Mouse (Mus musculus): ENCODE data around the gene Pidd1. TPM values are rescaled to one million over a fixed set of nuclear protein-coding genes. Genes with fewer than 3 reads are reported as not detected.

The Pidd1 gene
- polyA plus RNA-seq, 1 experiment from 2014 or later: 1.8 TPM

DNA sequence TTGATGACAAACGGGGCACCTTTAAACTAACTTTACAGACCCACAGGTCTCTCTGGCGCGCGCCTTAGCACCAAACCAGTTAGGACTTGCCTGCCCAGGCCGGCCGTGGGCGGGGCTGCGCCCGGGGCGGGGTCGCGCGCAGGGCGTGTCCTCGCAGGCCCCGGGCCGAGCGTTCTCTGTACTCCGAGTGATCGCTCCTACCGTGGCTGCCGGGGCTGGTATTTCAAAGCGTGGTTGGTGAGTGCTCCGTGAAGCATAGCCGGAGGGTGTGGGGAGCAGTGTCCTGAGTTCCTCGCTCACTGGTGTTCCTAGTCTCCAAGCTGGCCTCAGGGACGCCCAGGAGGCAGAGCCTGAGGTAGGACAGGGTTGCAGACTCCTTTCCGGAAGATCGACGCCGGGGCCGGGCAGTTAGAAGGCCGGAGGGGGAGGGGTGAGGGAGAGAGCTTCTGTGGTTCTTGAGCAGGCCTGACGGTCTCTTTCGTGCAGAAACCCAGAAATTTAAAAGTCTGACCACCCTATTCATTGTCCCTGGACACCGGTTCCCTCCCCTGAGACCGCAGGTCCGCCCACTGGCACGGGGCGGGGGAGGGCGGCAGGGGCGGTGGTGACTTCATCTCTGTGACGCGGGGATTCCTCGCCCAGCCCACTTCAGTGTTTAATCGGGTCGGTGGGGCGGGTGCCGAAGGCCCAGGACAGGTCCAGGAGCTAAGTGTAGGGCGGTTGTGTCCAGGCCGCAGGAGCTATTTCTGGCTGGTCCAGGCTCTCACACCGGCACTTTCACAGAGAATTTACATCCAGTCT is 23.6 kb upstream of the Pidd1 start, which contains the start of gene Cd151:
Cd151 (plus strand) TSS at position 163 of the 801 bp plus-strand sequence.
- Histone ChIP-seq H3K9ac (ENCODE audit: low read length) (peak within 1 kb of the TSS; percentile 86), H3K9me3 (ENCODE audit: control insufficient read depth, low read length) (no peaks in the 10 kb centered on the region), H3K4me2 (replicated peaks; ENCODE audit: low read depth) (peak within 1 kb of the TSS; percentile 82), H3K27ac (replicated peaks) (peak within 1 kb of the TSS; percentile 94), H3K27me3 (ENCODE audit: control insufficient read depth, insufficient read depth, low read length) (0 out of 2 replicates have a peak, but pooled peaks cover 2% of the 10 kb centered on the region), H3K36me3 (ENCODE audit: control insufficient read depth, insufficient read depth, low read length) (peaks cover 19% of the 10 kb centered on the region), H3K4me3 (ENCODE audit: low read depth, low read length) (peak within 1 kb of the TSS; percentile 72), H3K4me1 (replicated peaks; ENCODE audit: control insufficient read depth, insufficient read depth) (peaks cover 18% of the 10 kb centered on the region)
- DNase-seq (ENCODE audit: low spot score) (peak; percentile 94), ATAC-seq (ENCODE audit: low FRiP score, low TSS enrichment) (peak; percentile 82)
- TF ChIP-seq CTCF (IDR thresholded peaks at IDR 0.05; ENCODE audit: low read depth) (no peak), EP300 (optimal IDR thresholded peaks at IDR 0.05) (no peak)
- under 1% methylated on average over 51 of the region's 52 CpGs for WGBS

DNA sequence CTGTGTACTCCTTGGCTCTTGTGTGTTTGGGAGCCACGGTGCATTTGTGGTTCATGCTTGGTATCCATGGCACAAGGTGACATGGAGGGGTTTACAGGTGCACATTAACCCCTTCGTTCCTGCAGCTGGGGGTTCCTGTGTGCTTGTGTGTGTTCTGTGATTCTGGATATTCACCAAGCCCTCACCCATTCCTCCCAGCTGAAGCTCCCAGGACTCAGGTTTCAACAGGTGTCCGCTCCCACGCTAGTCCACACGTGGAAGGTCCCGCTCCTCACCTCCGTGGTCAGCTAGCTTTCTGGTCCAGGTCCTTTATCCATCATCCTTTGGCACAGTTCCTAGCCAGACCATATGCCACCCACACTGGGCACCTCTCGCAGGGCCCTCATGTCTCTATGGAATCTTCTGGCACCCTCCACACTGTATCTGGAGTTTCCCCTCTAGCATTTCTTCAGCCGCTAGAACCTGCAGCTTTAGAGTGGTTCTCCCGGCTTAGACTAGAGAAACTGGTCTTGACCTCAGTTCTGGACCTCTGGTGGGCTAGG is 22.9 kb upstream of the Pidd1 start:
- 57% methylated on average over 10 of the region's 10 CpGs for WGBS
- ATAC-seq (ENCODE audit: low FRiP score, low TSS enrichment) (no peak), DNase-seq (ENCODE audit: low spot score) (no peak)
- TF ChIP-seq CTCF (IDR thresholded peaks at IDR 0.05; ENCODE audit: low read depth) (no peak), EP300 (optimal IDR thresholded peaks at IDR 0.05) (no peak)
- Histone ChIP-seq H3K9me3 (ENCODE audit: control insufficient read depth, low read length) (no peaks in the 10 kb centered on the region), H3K27me3 (ENCODE audit: control insufficient read depth, insufficient read depth, low read length) (0 out of 2 replicates have a peak, but pooled peaks cover 2% of the 10 kb centered on the region), H3K27ac (replicated peaks) (peak overlapping the region; percentile 94), H3K4me1 (replicated peaks; ENCODE audit: control insufficient read depth, insufficient read depth) (peaks cover 19% of the 10 kb centered on the region), H3K36me3 (ENCODE audit: control insufficient read depth, insufficient read depth, low read length) (peaks cover 14% of the 10 kb centered on the region), H3K4me3 (ENCODE audit: low read depth, low read length) (peak overlapping the region; percentile 72), H3K4me2 (replicated peaks; ENCODE audit: low read depth) (peak overlapping the region; percentile 82), H3K9ac (ENCODE audit: low read length) (peak overlapping the region; percentile 86; the same call in 1 of the 2 replicates)

DNA sequence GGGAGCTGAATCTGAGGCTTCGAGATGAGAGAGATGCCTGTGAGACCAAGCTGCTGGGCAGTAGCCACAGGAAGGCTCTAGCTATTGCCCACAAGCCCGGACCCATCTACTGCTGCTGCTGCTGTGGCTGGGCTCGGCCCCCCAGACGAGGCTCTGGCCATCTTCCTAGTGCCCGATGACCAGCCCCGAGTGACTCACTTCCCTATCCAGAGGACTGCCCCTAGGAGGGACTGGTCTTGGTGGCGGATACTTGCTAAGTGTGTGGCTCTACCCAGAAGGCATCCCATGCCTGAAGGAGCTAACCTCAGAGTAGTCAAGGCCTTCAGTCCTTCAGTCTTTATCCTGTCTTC is 22.2 kb upstream of the Pidd1 start:
- Histone ChIP-seq H3K9ac (ENCODE audit: low read length) (no peak overlapping the region), H3K9me3 (ENCODE audit: control insufficient read depth, low read length) (no peaks in the 10 kb centered on the region), H3K4me2 (replicated peaks; ENCODE audit: low read depth) (no peak overlapping the region), H3K36me3 (ENCODE audit: control insufficient read depth, insufficient read depth, low read length) (peaks cover 12% of the 10 kb centered on the region), H3K4me1 (replicated peaks; ENCODE audit: control insufficient read depth, insufficient read depth) (peaks cover 24% of the 10 kb centered on the region), H3K4me3 (ENCODE audit: low read depth, low read length) (no peak overlapping the region), H3K27ac (replicated peaks) (no peak overlapping the region), H3K27me3 (ENCODE audit: control insufficient read depth, insufficient read depth, low read length) (0 out of 2 replicates have a peak, but pooled peaks cover 2% of the 10 kb centered on the region)
- no peak for DNase-seq (ENCODE audit: low spot score)
- TF ChIP-seq CTCF (IDR thresholded peaks at IDR 0.05; ENCODE audit: low read depth) (no peak), EP300 (optimal IDR thresholded peaks at IDR 0.05) (no peak)
- ATAC-seq (ENCODE audit: low FRiP score, low TSS enrichment): no peak
- WGBS: 78% methylated on average over 7 of the region's 7 CpGs

DNA sequence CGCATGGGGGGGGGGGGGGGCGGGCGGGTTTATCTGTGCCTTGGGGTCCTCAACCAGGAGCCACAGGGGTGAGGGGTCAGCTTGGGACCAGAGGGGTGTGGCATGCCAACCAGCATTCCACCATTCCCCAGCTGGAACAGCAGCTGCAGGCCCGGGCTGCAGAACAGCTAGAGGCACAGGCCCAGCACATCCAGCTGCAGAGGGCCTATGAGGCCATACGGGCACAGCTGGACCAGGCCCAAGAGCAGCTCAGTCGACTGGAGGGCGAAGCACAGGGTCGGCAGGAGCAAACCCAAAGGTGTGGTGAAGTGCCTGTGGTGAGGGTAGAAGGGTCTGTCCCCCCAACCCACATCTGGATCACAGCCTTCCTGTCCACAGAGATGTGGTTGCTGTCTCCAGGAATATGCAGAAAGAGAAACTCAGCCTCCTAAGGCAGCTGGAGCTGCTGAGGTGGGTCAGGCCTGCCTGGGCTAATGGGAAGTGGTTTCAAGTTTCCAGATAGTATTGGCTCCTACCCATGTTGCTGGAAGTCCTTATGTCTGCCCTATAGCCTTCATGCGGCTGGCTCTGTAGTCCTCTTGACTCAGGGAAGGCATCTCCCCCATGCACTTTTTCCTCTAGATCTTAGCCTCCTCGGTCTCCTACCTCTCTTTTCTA is 21.7 kb upstream of the Pidd1 start:
- H3K9ac ChIP-seq (ENCODE audit: low read length): no peak overlapping the region
- H3K36me3 ChIP-seq (ENCODE audit: control insufficient read depth, insufficient read depth, low read length): peaks cover 9% of the 10 kb centered on the region
- H3K4me3 ChIP-seq (ENCODE audit: low read depth, low read length): no peak overlapping the region
- no peaks in the 10 kb centered on the region for H3K9me3 ChIP-seq (ENCODE audit: control insufficient read depth, low read length)
- WGBS: 45% methylated on average over 10 of the region's 10 CpGs
- H3K27ac ChIP-seq (replicated peaks): no peak overlapping the region; the same call in 1 of the 2 replicates
- ATAC-seq (ENCODE audit: low FRiP score, low TSS enrichment) (no peak), DNase-seq (ENCODE audit: low spot score) (no peak)
- peak overlapping the region; percentile 17; the same call in 1 of the 2 replicates for H3K4me2 ChIP-seq (replicated peaks; ENCODE audit: low read depth)
- H3K27me3 ChIP-seq (ENCODE audit: control insufficient read depth, insufficient read depth, low read length): 0 out of 2 replicates have a peak, but pooled peaks cover 2% of the 10 kb centered on the region
- peaks cover 24% of the 10 kb centered on the region for H3K4me1 ChIP-seq (replicated peaks; ENCODE audit: control insufficient read depth, insufficient read depth)
- TF ChIP-seq EP300 (optimal IDR thresholded peaks at IDR 0.05): no peak
- no peak for TF ChIP-seq CTCF (IDR thresholded peaks at IDR 0.05; ENCODE audit: low read depth)

DNA sequence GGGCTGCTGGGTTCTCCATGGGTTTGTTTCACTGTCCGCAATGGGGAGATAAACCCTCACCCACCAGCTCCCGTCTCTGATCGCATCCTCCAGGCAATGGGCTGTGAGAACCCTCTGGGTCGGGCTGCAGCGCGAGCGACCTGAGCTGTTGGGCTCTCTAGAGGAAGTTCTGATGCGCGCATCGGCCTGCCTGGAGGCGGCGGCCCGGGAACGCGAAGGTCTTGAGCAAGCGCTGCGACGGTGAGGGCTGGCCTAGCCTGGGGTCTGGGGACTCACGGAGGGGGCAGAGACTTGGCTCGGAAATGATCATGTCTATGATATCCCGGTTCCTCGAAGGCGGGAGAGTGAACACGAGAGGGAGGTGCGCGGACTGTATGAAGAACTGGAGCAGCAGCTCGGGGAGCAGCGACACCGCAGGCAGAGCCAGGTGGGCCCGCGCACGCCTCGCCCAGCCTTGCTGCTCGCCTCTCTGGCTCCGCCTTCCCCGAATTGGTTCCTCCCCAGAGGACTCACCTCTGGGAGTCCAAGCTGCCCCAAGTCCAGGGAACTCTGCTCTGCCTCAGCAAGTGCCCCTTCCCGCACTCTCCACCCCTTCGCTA is 20.9 kb upstream of the Pidd1 start:
- H3K9ac ChIP-seq (ENCODE audit: low read length): peak overlapping the region; percentile 47; the same call in 1 of the 2 replicates
- peak overlapping the region; percentile 22 for H3K4me3 ChIP-seq (ENCODE audit: low read depth, low read length)
- DNase-seq (ENCODE audit: low spot score): peak; percentile 65
- H3K4me1 ChIP-seq (replicated peaks; ENCODE audit: control insufficient read depth, insufficient read depth): peaks cover 23% of the 10 kb centered on the region
- 0 out of 2 replicates have a peak, but pooled peaks cover 2% of the 10 kb centered on the region for H3K36me3 ChIP-seq (ENCODE audit: control insufficient read depth, insufficient read depth, low read length)
- WGBS: 21% methylated on average over 38 of the region's 38 CpGs
- ATAC-seq (ENCODE audit: low FRiP score, low TSS enrichment): no peak
- peak overlapping the region; percentile 49; the same call in 1 of the 2 replicates for H3K27ac ChIP-seq (replicated peaks)
- TF ChIP-seq CTCF (IDR thresholded peaks at IDR 0.05; ENCODE audit: low read depth) (no peak), EP300 (optimal IDR thresholded peaks at IDR 0.05) (no peak)
- H3K9me3 ChIP-seq (ENCODE audit: control insufficient read depth, low read length): no peaks in the 10 kb centered on the region
- 0 out of 2 replicates have a peak, but pooled peaks cover 2% of the 10 kb centered on the region for H3K27me3 ChIP-seq (ENCODE audit: control insufficient read depth, insufficient read depth, low read length)
- peak overlapping the region; percentile 37 for H3K4me2 ChIP-seq (replicated peaks; ENCODE audit: low read depth)
